Mouse (Mus musculus): ENCODE data around the gene Atxn1. TPM values are rescaled to one million over a fixed set of nuclear protein-coding genes. Genes with fewer than 3 reads are reported as not detected.

Atxn1 gene
- total and polyA plus RNA-seq, 2 experiments from 2014 or later: 12.0 to 31.4 TPM

GRCm38 (mm10) chr13:45951071-45951645 lies 13.7 kb downstream of the Atxn1 start:
- Histone ChIP-seq H3K27ac (ENCODE audit: low read depth, low read length) (no peak overlapping the region), H3K4me3 (ENCODE audit: low read depth, low read length) (no peak overlapping the region), H3K4me2 (ENCODE audit: low read depth, low read length, poor library complexity, severe bottlenecking) (no peak overlapping the region), H3K9ac (replicated peaks; ENCODE audit: low read length, poor library complexity, severe bottlenecking) (no peak overlapping the region), H3K36me3 (ENCODE audit: insufficient read depth, low read length) (0 out of 2 replicates have a peak, but pooled peaks cover 2% of the 10 kb centered on the region), H3K27me3 (ENCODE audit: insufficient read depth, low read length) (no peaks in the 10 kb centered on the region), H3K9me3 (ENCODE audit: low read length) (no peaks in the 10 kb centered on the region), H3K4me1 (ENCODE audit: insufficient read depth, low read length) (no peaks in the 10 kb centered on the region)
- ATAC-seq (ENCODE audit: low FRiP score) (no peak), DNase-seq (ENCODE audit: low spot score) (no peak)
- no peak for TF ChIP-seq CTCF (IDR thresholded peaks at IDR 0.05)
- 70% methylated on average over 20 of the region's 20 CpGs for WGBS

- WGBS: 55% methylated on average over 8 of the region's 8 CpGs
- TF ChIP-seq CTCF (IDR thresholded peaks at IDR 0.05): no peak
- Histone ChIP-seq H3K4me1 (ENCODE audit: insufficient read depth, low read length) (no peaks in the 10 kb centered on the region), H3K36me3 (ENCODE audit: insufficient read depth, low read length) (0 out of 2 replicates have a peak, but pooled peaks cover 2% of the 10 kb centered on the region), H3K9me3 (ENCODE audit: low read length) (no peaks in the 10 kb centered on the region), H3K27me3 (ENCODE audit: insufficient read depth, low read length) (no peaks in the 10 kb centered on the region), H3K4me2 (ENCODE audit: low read depth, low read length, poor library complexity, severe bottlenecking) (no peak overlapping the region), H3K9ac (replicated peaks; ENCODE audit: low read length, poor library complexity, severe bottlenecking) (no peak overlapping the region), H3K27ac (ENCODE audit: low read depth, low read length) (no peak overlapping the region), H3K4me3 (ENCODE audit: low read depth, low read length) (no peak overlapping the region)
- ATAC-seq (ENCODE audit: low FRiP score) (no peak), DNase-seq (ENCODE audit: low spot score) (peak; percentile 52)
Observed at GRCm38 (mm10) chr13:45950355-45950861, 14.4 kb downstream of the Atxn1 start.

- no peaks in the 10 kb centered on the region for H3K9me3 ChIP-seq (ENCODE audit: low read length)
- 0 out of 2 replicates have a peak, but pooled peaks cover 8% of the 10 kb centered on the region for H3K36me3 ChIP-seq (ENCODE audit: insufficient read depth, low read length)
- no peak overlapping the region for H3K4me3 ChIP-seq (ENCODE audit: low read depth, low read length)
- 95% methylated on average over 11 of the region's 11 CpGs for WGBS
- no peak for TF ChIP-seq CTCF (IDR thresholded peaks at IDR 0.05)
- no peak for ATAC-seq (ENCODE audit: low FRiP score)
- no peak for DNase-seq (ENCODE audit: low spot score)
- H3K4me2 ChIP-seq (ENCODE audit: low read depth, low read length, poor library complexity, severe bottlenecking): no peak overlapping the region
- no peaks in the 10 kb centered on the region for H3K4me1 ChIP-seq (ENCODE audit: insufficient read depth, low read length)
- no peak overlapping the region for H3K27ac ChIP-seq (ENCODE audit: low read depth, low read length)
- H3K9ac ChIP-seq (replicated peaks; ENCODE audit: low read length, poor library complexity, severe bottlenecking): no peak overlapping the region
- no peaks in the 10 kb centered on the region for H3K27me3 ChIP-seq (ENCODE audit: insufficient read depth, low read length)
Observed at GRCm38 (mm10) chr13:45946136-45946535, 18.7 kb downstream of the Atxn1 start.

GRCm38 (mm10) chr13:45942337-45942736 lies 22.5 kb downstream of the Atxn1 start:
- Histone ChIP-seq H3K36me3 (ENCODE audit: insufficient read depth, low read length) (0 out of 2 replicates have a peak, but pooled peaks cover 7% of the 10 kb centered on the region), H3K9me3 (ENCODE audit: low read length) (no peaks in the 10 kb centered on the region), H3K27me3 (ENCODE audit: insufficient read depth, low read length) (no peaks in the 10 kb centered on the region), H3K4me1 (ENCODE audit: insufficient read depth, low read length) (no peaks in the 10 kb centered on the region), H3K4me3 (ENCODE audit: low read depth, low read length) (no peak overlapping the region), H3K27ac (ENCODE audit: low read depth, low read length) (no peak overlapping the region), H3K4me2 (ENCODE audit: low read depth, low read length, poor library complexity, severe bottlenecking) (no peak overlapping the region), H3K9ac (replicated peaks; ENCODE audit: low read length, poor library complexity, severe bottlenecking) (no peak overlapping the region)
- no peak for TF ChIP-seq CTCF (IDR thresholded peaks at IDR 0.05)
- WGBS: 90% methylated on average over 7 of the region's 7 CpGs
- no peak for ATAC-seq (ENCODE audit: low FRiP score)
- no peak for DNase-seq (ENCODE audit: low spot score)

DNA sequence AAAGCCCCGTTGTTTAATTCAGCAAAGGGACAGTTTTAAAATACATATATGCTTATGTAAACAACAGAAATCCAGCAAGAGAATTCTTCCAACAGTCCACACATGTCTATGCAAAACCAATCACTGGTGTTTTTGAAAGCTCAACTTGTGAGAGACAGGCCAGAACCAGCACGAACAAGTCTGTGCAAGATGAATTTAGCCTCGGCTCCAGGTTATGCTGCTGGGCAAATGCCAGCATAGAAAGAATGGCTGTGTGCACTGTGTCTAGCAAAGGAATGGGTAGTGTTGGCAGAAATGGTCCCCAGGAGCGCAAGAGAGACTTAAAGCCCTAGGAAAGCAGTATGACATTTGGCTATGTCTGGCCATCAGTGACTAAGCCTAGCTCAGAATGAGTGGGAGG lies 24.1 kb downstream of the Atxn1 start:
- DNase-seq (ENCODE audit: low spot score): no peak
- H3K27ac ChIP-seq (ENCODE audit: low read depth, low read length): no peak overlapping the region
- H3K27me3 ChIP-seq (ENCODE audit: insufficient read depth, low read length): no peaks in the 10 kb centered on the region
- 0 out of 2 replicates have a peak, but pooled peaks cover 7% of the 10 kb centered on the region for H3K36me3 ChIP-seq (ENCODE audit: insufficient read depth, low read length)
- TF ChIP-seq CTCF (IDR thresholded peaks at IDR 0.05): no peak
- no peaks in the 10 kb centered on the region for H3K4me1 ChIP-seq (ENCODE audit: insufficient read depth, low read length)
- H3K9ac ChIP-seq (replicated peaks; ENCODE audit: low read length, poor library complexity, severe bottlenecking): no peak overlapping the region
- no peaks in the 10 kb centered on the region for H3K9me3 ChIP-seq (ENCODE audit: low read length)
- WGBS: 81% methylated on average over 4 of the region's 4 CpGs
- no peak for ATAC-seq (ENCODE audit: low FRiP score)
- no peak overlapping the region for H3K4me2 ChIP-seq (ENCODE audit: low read depth, low read length, poor library complexity, severe bottlenecking)
- no peak overlapping the region for H3K4me3 ChIP-seq (ENCODE audit: low read depth, low read length)

GRCm38 (mm10) chr13:45939561-45939960 lies 25.2 kb downstream of the Atxn1 start:
- Histone ChIP-seq H3K4me3 (ENCODE audit: low read depth, low read length) (no peak overlapping the region), H3K9ac (replicated peaks; ENCODE audit: low read length, poor library complexity, severe bottlenecking) (no peak overlapping the region), H3K36me3 (ENCODE audit: insufficient read depth, low read length) (0 out of 2 replicates have a peak, but pooled peaks cover 7% of the 10 kb centered on the region), H3K9me3 (ENCODE audit: low read length) (no peaks in the 10 kb centered on the region), H3K4me1 (ENCODE audit: insufficient read depth, low read length) (no peaks in the 10 kb centered on the region), H3K4me2 (ENCODE audit: low read depth, low read length, poor library complexity, severe bottlenecking) (no peak overlapping the region), H3K27ac (ENCODE audit: low read depth, low read length) (no peak overlapping the region), H3K27me3 (ENCODE audit: insufficient read depth, low read length) (no peaks in the 10 kb centered on the region)
- ATAC-seq (ENCODE audit: low FRiP score) (no peak), DNase-seq (ENCODE audit: low spot score) (no peak)
- no peak for TF ChIP-seq CTCF (IDR thresholded peaks at IDR 0.05)
- 82% methylated on average over 6 of the region's 6 CpGs for WGBS

Data from midbrain, postnatal 0 days (tissue).